Mouse (Mus musculus) heart, embryonic 12.5 days (tissue): ENCODE measurements around the gene Scp2d1. TPM values are rescaled to one million over a fixed set of nuclear protein-coding genes. Genes with fewer than 3 reads are reported as not detected.
"Not testable (repeated sequence)": the region's sequence is repeated elsewhere in the genome, so short reads cannot be mapped to it uniquely, and the experiment has no call there.

ENCODE experiments used
- ATAC-seq: fragments of 200-750 bp; cut with Nextera tagmentation; 2 replicates; pipeline ENCODE4 v1.8.0; 2017; ENCODE audit warnings: moderate TSS enrichment, moderate library complexity; ENCODE audit not compliant: insufficient number of reproducible peaks, low FRiP score
- H3K27ac ChIP-seq: fragments of 300-500 bp; sonication (generic); 2 replicates; pipeline ENCODE4 v1.5.1; 2016; ENCODE audit warnings: mild to moderate bottlenecking, moderate library complexity; ENCODE audit not compliant: poor library complexity, severe bottlenecking
- H3K27me3 ChIP-seq: fragments of 300-500 bp; sonication (generic); replicated peaks from 2 replicates; pipeline ENCODE4 v1.6.1; 2016; ENCODE audit warnings: mild to moderate bottlenecking, moderate library complexity
- H3K36me3 ChIP-seq: fragments of 300-500 bp; sonication (generic); 2 replicates; pipeline ENCODE4 v1.6.1; 2016; ENCODE audit warnings: mild to moderate bottlenecking, moderate library complexity
- H3K4me1 ChIP-seq: fragments of 300-500 bp; sonication (generic); replicated peaks from 2 replicates; pipeline ENCODE4 v1.6.1; 2016; ENCODE audit warnings: mild to moderate bottlenecking
- H3K4me2 ChIP-seq: fragments of 300-500 bp; sonication (generic); 2 replicates; pipeline ENCODE4 v1.6.1; 2016; ENCODE audit warnings: mild to moderate bottlenecking, moderate library complexity
- H3K4me3 ChIP-seq: fragments of 300-500 bp; sonication (generic); 2 replicates; pipeline ENCODE4 v1.5.1; 2016; ENCODE audit warnings: mild to moderate bottlenecking
- H3K9ac ChIP-seq: fragments of 300-500 bp; sonication (generic); 2 replicates; pipeline ENCODE4 v1.6.1; 2016; ENCODE audit warnings: mild to moderate bottlenecking, moderate library complexity
- H3K9me3 ChIP-seq: fragments of 300-500 bp; sonication (generic); replicated peaks from 2 replicates; pipeline ENCODE4 v1.6.1; 2016; ENCODE audit warnings: mild to moderate bottlenecking, moderate library complexity
- WGBS: fragments of 180-500 bp; shearing (Covaris S2); methylation state at CpG from one replicate; pipeline ENCODE4 v1.1.7; 2016; 5-methylcytosine and 5-hydroxymethylcytosine counted together
- polyA plus RNA-seq: library from polyadenylated mRNA; unstranded; fragments of >200 nt; fragmentation: Nextera tagmentation; extraction: Ambion mirVana; gene quantifications from 2 replicates; pipeline ENCODE4 v1.2.1, GENCODE M21; 2016

The Scp2d1 gene
- polyA plus RNA-seq: not detected in 2 replicates

- H3K9me3 ChIP-seq, H3K4me3 ChIP-seq, H3K9ac ChIP-seq, H3K27ac ChIP-seq, H3K4me1 ChIP-seq, H3K4me2 ChIP-seq, H3K36me3 ChIP-seq, H3K27me3 ChIP-seq, ATAC-seq: not testable (repeated sequence)
- WGBS: 76% methylated on average over 6 of the region's 6 CpGs
Measured at GRCm38 (mm10) chr2:144823356-144823755, at the start of gene Scp2d1. Scp2d1 (plus strand) TSS chr2:144823656.

GRCm38 (mm10) chr2:144774636-144775160 lies 48.8 kb upstream of the Scp2d1 start:
- peaks cover 2% of the 10 kb centered on the region for H3K4me1 ChIP-seq
- no peak overlapping the region for H3K27ac ChIP-seq
- WGBS: 54% methylated on average over 8 of the region's 8 CpGs
- H3K4me2 ChIP-seq: no peak overlapping the region
- ATAC-seq: no peak
- H3K9me3 ChIP-seq: no peaks in the 10 kb centered on the region
- no peak overlapping the region for H3K4me3 ChIP-seq
- H3K27me3 ChIP-seq: no peaks in the 10 kb centered on the region
- H3K36me3 ChIP-seq: no peaks in the 10 kb centered on the region
- H3K9ac ChIP-seq: no peak overlapping the region

GRCm38 (mm10) chr2:144775626-144776025 lies 47.8 kb upstream of the Scp2d1 start:
- Histone ChIP-seq H3K4me2 (no peak overlapping the region), H3K27ac (no peak overlapping the region), H3K27me3 (no peaks in the 10 kb centered on the region), H3K9ac (no peak overlapping the region), H3K9me3 (no peaks in the 10 kb centered on the region), H3K4me1 (no peaks in the 10 kb centered on the region), H3K4me3 (no peak overlapping the region), H3K36me3 (no peaks in the 10 kb centered on the region)
- WGBS: 81% methylated on average over 4 of the region's 4 CpGs
- ATAC-seq: no peak

GRCm38 (mm10) chr2:144779263-144779662 lies 44.2 kb upstream of the Scp2d1 start:
- Histone ChIP-seq H3K36me3 (no peaks in the 10 kb centered on the region), H3K4me2 (no peak overlapping the region), H3K4me1 (no peaks in the 10 kb centered on the region), H3K27me3 (no peaks in the 10 kb centered on the region), H3K4me3 (no peak overlapping the region), H3K9me3 (no peaks in the 10 kb centered on the region), H3K9ac (no peak overlapping the region), H3K27ac (no peak overlapping the region)
- WGBS: 89% methylated on average over 7 of the region's 7 CpGs
- no peak for ATAC-seq

GRCm38 (mm10) chr2:144780731-144781130 lies 42.7 kb upstream of the Scp2d1 start:
- no peaks in the 10 kb centered on the region for H3K27me3 ChIP-seq
- H3K27ac ChIP-seq: no peak overlapping the region
- WGBS: 17% methylated on average over 5 of the region's 5 CpGs
- no peaks in the 10 kb centered on the region for H3K36me3 ChIP-seq
- ATAC-seq: no peak
- H3K4me2 ChIP-seq: no peak overlapping the region
- H3K4me3 ChIP-seq: no peak overlapping the region
- no peaks in the 10 kb centered on the region for H3K9me3 ChIP-seq
- H3K9ac ChIP-seq: no peak overlapping the region
- H3K4me1 ChIP-seq: no peaks in the 10 kb centered on the region

GRCm38 (mm10) chr2:144781871-144782270 lies 41.6 kb upstream of the Scp2d1 start:
- no peaks in the 10 kb centered on the region for H3K27me3 ChIP-seq
- 60% methylated on average over 3 of the region's 3 CpGs for WGBS
- no peak overlapping the region for H3K4me2 ChIP-seq
- H3K36me3 ChIP-seq: no peaks in the 10 kb centered on the region
- no peak overlapping the region for H3K9ac ChIP-seq
- H3K27ac ChIP-seq: no peak overlapping the region
- no peak for ATAC-seq
- H3K9me3 ChIP-seq: no peaks in the 10 kb centered on the region
- no peaks in the 10 kb centered on the region for H3K4me1 ChIP-seq
- no peak overlapping the region for H3K4me3 ChIP-seq

- H3K4me2 ChIP-seq: no peak overlapping the region
- H3K9me3 ChIP-seq: no peaks in the 10 kb centered on the region
- 60% methylated on average over 4 of the region's 4 CpGs for WGBS
- no peak overlapping the region for H3K4me3 ChIP-seq
- no peak for ATAC-seq
- H3K4me1 ChIP-seq: no peaks in the 10 kb centered on the region
- H3K36me3 ChIP-seq: no peaks in the 10 kb centered on the region
- H3K27ac ChIP-seq: no peak overlapping the region
- no peak overlapping the region for H3K9ac ChIP-seq
- no peaks in the 10 kb centered on the region for H3K27me3 ChIP-seq
Measured at GRCm38 (mm10) chr2:144782481-144782880, 41.0 kb upstream of the Scp2d1 start.

- Histone ChIP-seq H3K4me1 (no peaks in the 10 kb centered on the region), H3K9me3 (no peaks in the 10 kb centered on the region), H3K9ac (no peak overlapping the region), H3K27me3 (no peaks in the 10 kb centered on the region), H3K36me3 (no peaks in the 10 kb centered on the region), H3K4me2 (no peak overlapping the region), H3K27ac (no peak overlapping the region), H3K4me3 (no peak overlapping the region)
- WGBS: 79% methylated on average over 1 of the region's 1 CpGs
- no peak for ATAC-seq
Measured at GRCm38 (mm10) chr2:144783190-144783589, 40.3 kb upstream of the Scp2d1 start.

- Histone ChIP-seq H3K4me3 (no peak overlapping the region), H3K4me1 (no peaks in the 10 kb centered on the region), H3K36me3 (no peaks in the 10 kb centered on the region), H3K9me3 (no peaks in the 10 kb centered on the region), H3K4me2 (no peak overlapping the region), H3K27ac (no peak overlapping the region), H3K9ac (no peak overlapping the region), H3K27me3 (no peaks in the 10 kb centered on the region)
- WGBS: 88% methylated on average over 6 of the region's 6 CpGs
- ATAC-seq: no peak
Measured at GRCm38 (mm10) chr2:144783831-144784230, 39.6 kb upstream of the Scp2d1 start.

- Histone ChIP-seq H3K9ac (no peak overlapping the region), H3K36me3 (no peaks in the 10 kb centered on the region), H3K4me1 (no peaks in the 10 kb centered on the region), H3K27me3 (no peaks in the 10 kb centered on the region), H3K4me2 (no peak overlapping the region), H3K4me3 (no peak overlapping the region), H3K27ac (no peak overlapping the region), H3K9me3 (no peaks in the 10 kb centered on the region)
- 68% methylated on average over 14 of the region's 14 CpGs for WGBS
- ATAC-seq: no peak
Measured at GRCm38 (mm10) chr2:144791671-144792294, 31.7 kb upstream of the Scp2d1 start.

- Histone ChIP-seq H3K9ac (no peak overlapping the region), H3K27me3 (no peaks in the 10 kb centered on the region), H3K36me3 (no peaks in the 10 kb centered on the region), H3K9me3 (no peaks in the 10 kb centered on the region), H3K4me3 (no peak overlapping the region), H3K4me1 (0 out of 2 replicates have a peak, but pooled peaks cover 6% of the 10 kb centered on the region), H3K4me2 (no peak overlapping the region), H3K27ac (no peak overlapping the region)
- no peak for ATAC-seq
- 38% methylated on average over 8 of the region's 8 CpGs for WGBS
Measured at GRCm38 (mm10) chr2:144797515-144797914, 25.9 kb upstream of the Scp2d1 start.
